In the genomic region with DNA sequence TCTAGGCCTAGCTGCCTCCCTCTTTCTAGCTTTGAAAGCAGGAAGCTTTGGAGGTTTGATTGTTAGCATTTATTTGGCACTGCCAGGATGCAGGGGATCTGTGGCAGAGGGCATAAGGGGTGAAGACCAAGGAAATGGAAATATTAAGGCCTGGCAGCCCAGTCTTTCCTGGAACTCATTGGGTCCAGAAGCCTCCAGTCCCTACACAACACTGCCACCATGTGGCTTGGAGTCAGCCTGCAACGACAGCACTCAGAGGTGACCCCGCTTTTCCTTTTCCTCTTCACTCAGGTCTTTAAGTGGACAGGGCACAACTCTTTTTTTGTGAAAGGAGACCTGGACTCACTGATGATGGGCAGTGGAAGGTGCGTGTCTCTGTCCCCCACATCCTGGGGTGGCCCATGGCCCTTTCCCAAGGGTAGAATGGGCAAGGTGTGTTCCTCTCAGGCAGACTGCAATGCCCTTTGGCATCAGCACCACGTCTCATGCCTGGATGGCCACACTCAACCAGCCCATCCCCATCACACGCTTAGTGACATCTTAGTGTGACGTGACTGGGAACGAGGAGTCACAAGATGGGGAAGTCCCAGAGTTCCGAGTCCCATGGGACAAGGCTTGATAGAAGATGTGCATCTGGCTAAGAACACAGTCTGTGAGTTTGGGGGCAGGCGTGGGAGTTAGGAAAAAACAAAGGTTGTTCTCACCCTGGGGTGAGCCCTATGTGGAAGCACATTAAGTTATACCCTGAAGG, we compare ENCODE assay signal across 8 mouse cellular contexts. TPM values are rescaled to one million over a fixed set of nuclear protein-coding genes. Genes with fewer than 3 reads are reported as not detected.
DNase-seq lines count a peak whose midpoint lies in the region; ATAC-seq and TF ChIP-seq lines count a peak whose summit lies in the region.
"Had no signal": no experiment of that assay in that cellular context is flagged by ENCODE, and none has a peak within 500 bp of the region (broad histone marks: within the 10 kb centered on the region; RNA-seq: fewer than 3 reads in every experiment).

No protein-coding gene starts in this region.

- H3K4me3 ChIP-seq in ES-Bruce4 (ENCODE audit: low read depth, low read length): no peak overlapping the region
- no peak overlapping the region for H3K4me3 ChIP-seq in kidney, postnatal 0 days (replicated peaks; ENCODE audit: low read depth, low read length)
- H3K4me3 ChIP-seq in lung, embryonic 15.5 days: no peak overlapping the region

- no peaks in the 10 kb centered on the region for H3K9me3 ChIP-seq in ES-Bruce4 (replicated peaks; ENCODE audit: control insufficient read depth, insufficient read depth, low read length, poor library complexity, severe bottlenecking)
- H3K9me3 ChIP-seq in kidney, postnatal 0 days (replicated peaks; ENCODE audit: low read length): no peaks in the 10 kb centered on the region
- no peaks in the 10 kb centered on the region for H3K9me3 ChIP-seq in lung, embryonic 15.5 days

- peak; percentile 95 for TF ChIP-seq CTCF in ES-Bruce4 (IDR thresholded peaks at IDR 0.05; ENCODE audit: low read depth, low read length)
- peak; percentile 96 for TF ChIP-seq CTCF in kidney, postnatal 0 days (IDR thresholded peaks at IDR 0.05; ENCODE audit: low read depth)

- TF ChIP-seq EP300 in ES-Bruce4 (IDR thresholded peaks at IDR 0.05; ENCODE audit: insufficient read depth, low read depth, low read length): no peak

- no peak overlapping the region for H3K9ac ChIP-seq in ES-Bruce4 (ENCODE audit: low read depth, poor library complexity, severe bottlenecking)
- no peak overlapping the region for H3K9ac ChIP-seq in kidney, postnatal 0 days (ENCODE audit: low read depth, low read length)
- H3K9ac ChIP-seq in lung, embryonic 15.5 days: no peak overlapping the region

- H3K4me1 ChIP-seq in ES-Bruce4 (ENCODE audit: control insufficient read depth, insufficient read depth, low read length): no peaks in the 10 kb centered on the region
- 0 out of 2 replicates have a peak, but pooled peaks cover 6% of the 10 kb centered on the region for H3K4me1 ChIP-seq in kidney, postnatal 0 days (replicated peaks; ENCODE audit: insufficient read depth, low read length)
- peaks cover 15% of the 10 kb centered on the region for H3K4me1 ChIP-seq in lung, embryonic 15.5 days

- H3K36me3 ChIP-seq in ES-Bruce4 (ENCODE audit: control insufficient read depth, insufficient read depth, low read length, poor library complexity, severe bottlenecking): no peaks in the 10 kb centered on the region
- no peaks in the 10 kb centered on the region for H3K36me3 ChIP-seq in kidney, postnatal 0 days (ENCODE audit: insufficient read depth, low read length)
- H3K36me3 ChIP-seq in lung, embryonic 15.5 days: peaks cover 20% of the 10 kb centered on the region

- no peak overlapping the region for H3K27ac ChIP-seq in ES-Bruce4 (ENCODE audit: insufficient read depth, low read length)
- H3K27ac ChIP-seq in kidney, postnatal 0 days: no peak overlapping the region
- H3K27ac ChIP-seq in lung, embryonic 15.5 days: no peak overlapping the region

- ATAC-seq in activated CD4-positive, CD25-positive, alpha-beta regulatory T cell, adult 4 months: peak; percentile 22
- peak; percentile 51 for ATAC-seq in kidney, postnatal 0 days (replicated peaks; ENCODE audit: low FRiP score, low read depth)
- peak; percentile 33; the same call in 1 of the 2 replicates for ATAC-seq in lung, embryonic 15.5 days (ENCODE audit: borderline replicate concordance, extremely low read depth, low FRiP score, low TSS enrichment)

- H3K27me3 ChIP-seq in ES-Bruce4 (ENCODE audit: control insufficient read depth, insufficient read depth, low read length, poor library complexity, severe bottlenecking): no peaks in the 10 kb centered on the region
- no peaks in the 10 kb centered on the region for H3K27me3 ChIP-seq in kidney, postnatal 0 days (ENCODE audit: insufficient read depth, low read length)
- no peaks in the 10 kb centered on the region for H3K27me3 ChIP-seq in lung, embryonic 15.5 days

- H3K4me2 ChIP-seq in kidney, postnatal 0 days (ENCODE audit: low read length): no peak overlapping the region
- H3K4me2 ChIP-seq in lung, embryonic 15.5 days: no peak overlapping the region

- DNase-seq in cerebellum, postnatal 4 days (ENCODE audit: low spot score in 2 of 2): peak; percentile 66 to 84
- peak; percentile 62 to 76 for DNase-seq in gastrocnemius, postnatal 4 days (ENCODE audit: low spot score in 2 of 2)
- peak; percentile 83 for DNase-seq in kidney, postnatal 0 days (ENCODE audit: low spot score)
- DNase-seq in retina, embryonic 14.5 days (ENCODE audit: low spot score): peak; percentile 86

- no peak for TF ChIP-seq POLR2A in ES-Bruce4 (IDR thresholded peaks at IDR 0.05; ENCODE audit: insufficient read depth, low read length)

- WGBS in kidney, postnatal 0 days: 57% methylated on average over 9 of the region's 9 CpGs
- WGBS in lung, embryonic 15.5 days: 54% methylated on average over 9 of the region's 9 CpGs

RNA-seq across cellular contexts. Expression of a gene that starts 8.3 kb away (rescaled TPM):
- not detected in 2 replicates for polyA plus RNA-seq in ES-Bruce4 (2011; ENCODE audit: insufficient read depth, insufficient read length, low read depth, missing spikeins)
- polyA plus RNA-seq in activated CD4-positive, CD25-positive, alpha-beta regulatory T cell, adult 4 months (2017; shearing (Covaris generic)): not detected
- total RNA-seq in gastrocnemius, postnatal 4 days (2021): not detected
- polyA plus RNA-seq in kidney, postnatal 0 days (2015; fragmentation: Nextera tagmentation; extraction: Ambion mirVana): 2.2 and 2.5 TPM in 2 replicates
- not detected in 2 replicates for polyA plus RNA-seq in lung, embryonic 15.5 days (2015; fragmentation: Nextera tagmentation; extraction: Ambion mirVana)
- polyA plus RNA-seq: heart, embryonic 16.5 days had no signal

RNA-seq across cellular contexts. Expression of a gene that starts 16.1 kb away (rescaled TPM):
- 9.8 and 11.5 TPM in 2 replicates for polyA plus RNA-seq in ES-Bruce4 (2011; ENCODE audit: insufficient read depth, insufficient read length, low read depth, missing spikeins)
- under 1 TPM in 1 of 2 experiments, not detected in 1; 0.05 TPM for polyA plus RNA-seq in activated CD4-positive, CD25-positive, alpha-beta regulatory T cell, adult 4 months (2017; shearing (Covaris generic))
- 10 to 100 TPM; 33.7 to 34.6 TPM for total RNA-seq in gastrocnemius, postnatal 4 days (2021)
- 1.3 and 1.8 TPM in 2 replicates for polyA plus RNA-seq in kidney, postnatal 0 days (2015; fragmentation: Nextera tagmentation; extraction: Ambion mirVana)
- 4.1 and 5.1 TPM in 2 replicates for polyA plus RNA-seq in lung, embryonic 15.5 days (2015; fragmentation: Nextera tagmentation; extraction: Ambion mirVana)

RNA-seq across cellular contexts. Expression of a gene that starts 39.9 kb away (rescaled TPM):
- polyA plus RNA-seq in ES-Bruce4 (2011; ENCODE audit: insufficient read depth, insufficient read length, low read depth, missing spikeins): 77.6 and 82.5 TPM in 2 replicates
- polyA plus RNA-seq in activated CD4-positive, CD25-positive, alpha-beta regulatory T cell, adult 4 months (2017; shearing (Covaris generic)): 100 to 1,000 TPM; 574 to 641 TPM
- 10 to 100 TPM; 23.4 to 23.6 TPM for total RNA-seq in gastrocnemius, postnatal 4 days (2021)
- 19.1 and 20.0 TPM in 2 replicates for polyA plus RNA-seq in kidney, postnatal 0 days (2015; fragmentation: Nextera tagmentation; extraction: Ambion mirVana)
- 33.1 and 34.6 TPM in 2 replicates for polyA plus RNA-seq in lung, embryonic 15.5 days (2015; fragmentation: Nextera tagmentation; extraction: Ambion mirVana)
